Mouse (Mus musculus): ENCODE measurements around the gene Spef1. TPM values are rescaled to one million over a fixed set of nuclear protein-coding genes. Genes with fewer than 3 reads are reported as not detected.

The Spef1 gene
- polyA plus RNA-seq, 1 experiment from 2014 or later: 9.3 TPM

DNA sequence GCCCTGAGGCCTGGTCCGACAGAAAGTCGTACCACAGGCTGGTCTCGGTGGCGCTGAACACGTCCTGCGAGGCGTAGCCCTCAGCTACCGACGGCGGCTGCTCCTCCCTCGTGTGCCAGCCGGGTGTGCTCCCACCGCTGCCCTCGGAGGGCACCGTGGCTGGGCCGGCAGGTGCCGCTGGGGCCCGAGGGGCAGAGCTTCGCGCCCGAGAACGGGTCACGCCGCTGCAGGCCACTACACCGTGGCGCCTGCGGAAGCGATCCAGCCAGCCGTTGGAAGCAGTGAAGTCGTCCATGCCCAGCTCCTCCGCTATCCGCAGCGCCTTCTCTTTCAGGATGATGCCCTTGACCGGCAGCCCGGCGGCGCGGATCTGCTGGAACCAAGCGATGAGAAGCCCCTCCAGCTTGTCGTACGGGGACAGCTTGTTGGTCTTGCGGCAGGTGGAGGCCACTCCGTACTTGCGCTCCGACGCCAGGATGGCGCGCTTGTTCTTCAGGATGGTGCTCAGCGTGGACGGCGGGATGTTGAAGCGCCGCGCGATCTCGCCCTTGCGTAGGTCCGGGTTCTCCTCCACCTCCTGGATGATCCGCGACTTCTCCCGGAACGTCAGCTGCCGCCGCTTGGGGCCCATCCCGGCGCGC is 7.7 kb downstream of the Spef1 start:
- peak overlapping the region; percentile 82 for H3K4me3 ChIP-seq (ENCODE audit: low read depth, low read length)
- H3K4me1 ChIP-seq (replicated peaks; ENCODE audit: control insufficient read depth, insufficient read depth, low read length): peaks cover 19% of the 10 kb centered on the region
- H3K9ac ChIP-seq (ENCODE audit: low read length): peak overlapping the region; percentile 97
- H3K9me3 ChIP-seq (ENCODE audit: control insufficient read depth, low read length): no peaks in the 10 kb centered on the region
- H3K36me3 ChIP-seq (ENCODE audit: control insufficient read depth, insufficient read depth, low read length): no peaks in the 10 kb centered on the region
- peak overlapping the region; percentile 97 for H3K4me2 ChIP-seq (ENCODE audit: low read depth, low read length, severe bottlenecking)
- WGBS: under 1% methylated on average over 62 of the region's 67 CpGs
- ATAC-seq (replicated peaks; ENCODE audit: low FRiP score): peak; percentile 56
- no peaks in the 10 kb centered on the region for H3K27me3 ChIP-seq (ENCODE audit: control insufficient read depth, insufficient read depth, low read length)
- peak overlapping the region; percentile 76 for H3K27ac ChIP-seq (ENCODE audit: low read depth, low read length)
- DNase-seq (ENCODE audit: low spot score): peak; percentile 83

DNA sequence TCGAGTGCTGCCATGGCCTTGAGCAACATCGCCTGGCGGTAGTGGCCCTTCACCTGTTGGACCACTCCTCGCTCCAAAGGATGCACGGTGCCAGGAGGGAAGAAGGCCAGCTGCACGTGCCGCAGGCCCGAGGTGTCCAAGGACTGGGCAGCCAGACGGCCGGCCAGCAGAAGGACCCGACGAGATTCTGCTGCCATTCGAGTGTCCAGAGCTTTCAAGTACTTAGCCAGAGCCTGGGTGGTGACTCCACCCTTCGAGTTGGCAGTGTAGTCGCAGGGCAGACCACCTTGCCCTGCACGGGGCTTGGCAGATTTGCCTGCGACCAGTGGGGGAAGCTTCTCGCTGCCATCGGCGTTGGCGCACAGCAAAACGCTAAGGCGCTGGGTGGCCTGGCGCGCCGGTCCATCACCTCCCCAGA is 8.2 kb downstream of the Spef1 start:
- H3K27ac ChIP-seq (ENCODE audit: low read depth, low read length): peak overlapping the region; percentile 76; the same call in 1 of the 2 replicates
- ATAC-seq (replicated peaks; ENCODE audit: low FRiP score) (peak; percentile 5; the same call in 1 of the 2 replicates), DNase-seq (ENCODE audit: low spot score) (peak; percentile 58)
- no peaks in the 10 kb centered on the region for H3K27me3 ChIP-seq (ENCODE audit: control insufficient read depth, insufficient read depth, low read length)
- H3K36me3 ChIP-seq (ENCODE audit: control insufficient read depth, insufficient read depth, low read length): no peaks in the 10 kb centered on the region
- peak overlapping the region; percentile 82 for H3K4me3 ChIP-seq (ENCODE audit: low read depth, low read length)
- H3K9me3 ChIP-seq (ENCODE audit: control insufficient read depth, low read length): no peaks in the 10 kb centered on the region
- WGBS: 26% methylated on average over 25 of the region's 26 CpGs
- H3K4me1 ChIP-seq (replicated peaks; ENCODE audit: control insufficient read depth, insufficient read depth, low read length): peaks cover 19% of the 10 kb centered on the region
- peak overlapping the region; percentile 97 for H3K9ac ChIP-seq (ENCODE audit: low read length)
- H3K4me2 ChIP-seq (ENCODE audit: low read depth, low read length, severe bottlenecking): peak overlapping the region; percentile 97

DNA sequence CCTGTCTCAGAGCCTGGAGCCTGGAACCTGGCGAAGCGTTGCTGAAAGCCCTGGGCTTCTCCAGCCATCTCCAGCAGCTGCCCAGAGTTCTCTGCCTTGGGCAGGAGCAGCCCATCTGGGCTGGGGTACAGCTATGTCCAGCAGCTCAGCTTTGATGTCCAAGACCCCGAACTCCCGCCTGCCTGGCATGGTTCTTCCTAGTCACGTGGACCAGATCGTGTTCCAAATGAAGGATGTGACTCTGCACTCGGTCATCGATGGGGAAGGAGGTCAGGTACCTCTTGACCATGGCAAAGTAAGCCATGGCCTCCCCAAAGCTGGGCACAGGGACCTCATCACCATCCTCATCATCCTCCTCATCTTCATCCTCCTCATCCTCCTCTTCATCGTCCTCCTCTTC is 9.2 kb downstream of the Spef1 start:
- WGBS: 91% methylated on average over 9 of the region's 9 CpGs
- ATAC-seq (replicated peaks; ENCODE audit: low FRiP score) (no peak), DNase-seq (ENCODE audit: low spot score) (no peak)
- H3K4me1 ChIP-seq (replicated peaks; ENCODE audit: control insufficient read depth, insufficient read depth, low read length): peaks cover 19% of the 10 kb centered on the region
- H3K4me2 ChIP-seq (ENCODE audit: low read depth, low read length, severe bottlenecking): peak overlapping the region; percentile 97
- H3K9ac ChIP-seq (ENCODE audit: low read length): peak overlapping the region; percentile 41
- no peak overlapping the region for H3K27ac ChIP-seq (ENCODE audit: low read depth, low read length)
- H3K36me3 ChIP-seq (ENCODE audit: control insufficient read depth, insufficient read depth, low read length): no peaks in the 10 kb centered on the region; the same call in 1 of the 2 replicates
- peaks cover 5% of the 10 kb centered on the region; the same call in 1 of the 2 replicates for H3K27me3 ChIP-seq (ENCODE audit: control insufficient read depth, insufficient read depth, low read length)
- no peaks in the 10 kb centered on the region for H3K9me3 ChIP-seq (ENCODE audit: control insufficient read depth, low read length)
- H3K4me3 ChIP-seq (ENCODE audit: low read depth, low read length): peak overlapping the region; percentile 82

DNA sequence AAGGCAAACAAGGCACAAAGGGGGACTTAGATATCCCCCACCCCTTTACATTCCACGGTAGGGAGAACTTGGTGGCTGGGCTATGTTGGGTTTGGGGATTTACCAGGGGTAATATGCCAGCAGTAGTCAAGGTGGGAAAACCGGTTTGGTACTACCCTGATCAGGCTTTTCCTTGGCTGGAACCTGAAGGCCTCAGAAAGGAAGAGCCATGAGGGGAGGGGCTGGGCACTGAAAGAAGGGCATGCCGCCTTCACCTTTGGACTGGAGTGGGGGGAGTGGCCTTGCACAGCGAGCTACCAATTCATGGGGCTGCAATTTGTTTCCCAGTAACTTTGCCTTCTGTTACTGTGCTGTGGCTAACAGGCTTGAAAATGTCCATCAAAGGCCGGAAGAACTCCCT is 10.6 kb downstream of the Spef1 start:
- peak overlapping the region; percentile 3; the same call in 1 of the 2 replicates for H3K4me2 ChIP-seq (ENCODE audit: low read depth, low read length, severe bottlenecking)
- H3K4me3 ChIP-seq (ENCODE audit: low read depth, low read length): no peak overlapping the region
- peaks cover 16% of the 10 kb centered on the region for H3K27me3 ChIP-seq (ENCODE audit: control insufficient read depth, insufficient read depth, low read length)
- DNase-seq (ENCODE audit: low spot score) (no peak), ATAC-seq (replicated peaks; ENCODE audit: low FRiP score) (no peak)
- H3K9me3 ChIP-seq (ENCODE audit: control insufficient read depth, low read length): no peaks in the 10 kb centered on the region
- WGBS: 74% methylated on average over 5 of the region's 5 CpGs
- H3K9ac ChIP-seq (ENCODE audit: low read length): 0 out of 2 replicates have a peak overlapping the region, but pooled peaks have one; percentile 13
- no peak overlapping the region for H3K27ac ChIP-seq (ENCODE audit: low read depth, low read length)
- peaks cover 20% of the 10 kb centered on the region for H3K4me1 ChIP-seq (replicated peaks; ENCODE audit: control insufficient read depth, insufficient read depth, low read length)
- H3K36me3 ChIP-seq (ENCODE audit: control insufficient read depth, insufficient read depth, low read length): no peaks in the 10 kb centered on the region; the same call in 1 of the 2 replicates

DNA sequence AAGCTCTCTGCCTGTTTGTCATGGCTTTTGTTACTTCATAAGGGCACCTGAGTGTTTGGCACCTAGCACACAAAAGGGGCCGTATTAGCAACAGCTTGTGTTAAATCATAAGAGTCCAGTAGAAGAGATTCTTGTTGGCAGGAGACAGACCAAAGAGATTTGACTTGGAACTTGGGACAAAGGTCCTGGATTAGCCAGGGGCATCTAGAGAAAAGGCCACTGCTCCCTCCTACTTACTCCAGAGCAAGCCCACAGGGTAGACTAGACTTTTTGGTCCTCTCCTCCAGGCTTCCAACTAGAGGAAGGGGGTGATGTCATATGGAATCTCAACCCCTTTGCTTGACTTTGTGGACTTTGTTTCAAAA is 11.2 kb downstream of the Spef1 start:
- no peak for DNase-seq (ENCODE audit: low spot score)
- 94% methylated on average over 1 of the region's 1 CpGs for WGBS
- H3K27me3 ChIP-seq (ENCODE audit: control insufficient read depth, insufficient read depth, low read length): peaks cover 21% of the 10 kb centered on the region
- H3K4me1 ChIP-seq (replicated peaks; ENCODE audit: control insufficient read depth, insufficient read depth, low read length): peaks cover 23% of the 10 kb centered on the region
- no peak for ATAC-seq (replicated peaks; ENCODE audit: low FRiP score)
- no peak overlapping the region for H3K9ac ChIP-seq (ENCODE audit: low read length)
- H3K4me3 ChIP-seq (ENCODE audit: low read depth, low read length): no peak overlapping the region
- H3K36me3 ChIP-seq (ENCODE audit: control insufficient read depth, insufficient read depth, low read length): no peaks in the 10 kb centered on the region; the same call in 1 of the 2 replicates
- H3K4me2 ChIP-seq (ENCODE audit: low read depth, low read length, severe bottlenecking): no peak overlapping the region
- H3K9me3 ChIP-seq (ENCODE audit: control insufficient read depth, low read length): no peaks in the 10 kb centered on the region
- H3K27ac ChIP-seq (ENCODE audit: low read depth, low read length): no peak overlapping the region; the same call in 1 of the 2 replicates

DNA sequence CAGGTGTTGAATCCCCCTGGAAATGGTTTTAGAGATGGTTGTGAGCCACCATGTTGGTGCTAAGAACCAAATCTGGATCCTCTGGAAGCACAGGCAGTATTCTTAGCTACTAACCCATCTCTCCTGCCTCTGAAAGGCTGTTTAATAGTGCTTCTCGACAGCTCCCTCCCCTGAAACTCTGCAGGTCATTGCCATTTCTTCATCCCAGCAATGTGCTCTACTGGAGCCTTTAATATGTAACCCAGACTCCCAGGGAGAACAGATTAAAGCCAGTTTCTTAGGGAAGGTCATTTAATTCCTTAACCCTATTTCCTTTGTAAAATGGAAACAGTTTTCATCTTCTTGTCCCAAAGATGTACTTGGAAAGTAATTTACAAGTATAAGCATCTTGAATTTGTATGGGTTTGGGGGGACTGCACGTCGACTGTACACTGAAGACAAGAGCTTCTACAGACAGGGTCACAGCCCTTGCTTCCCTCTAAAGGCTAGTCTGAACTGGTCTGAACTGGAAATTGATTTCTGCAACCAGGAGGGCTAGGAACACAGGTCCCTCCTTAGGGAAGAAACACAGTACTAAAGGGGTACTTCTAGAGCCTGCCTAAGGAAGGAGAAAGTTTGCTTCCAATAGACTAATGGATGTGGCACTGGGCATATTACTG is 11.7 kb downstream of the Spef1 start:
- Histone ChIP-seq H3K9ac (ENCODE audit: low read length) (no peak overlapping the region), H3K4me2 (ENCODE audit: low read depth, low read length, severe bottlenecking) (no peak overlapping the region), H3K4me3 (ENCODE audit: low read depth, low read length) (no peak overlapping the region), H3K27me3 (ENCODE audit: control insufficient read depth, insufficient read depth, low read length) (peaks cover 23% of the 10 kb centered on the region), H3K4me1 (replicated peaks; ENCODE audit: control insufficient read depth, insufficient read depth, low read length) (peaks cover 23% of the 10 kb centered on the region), H3K27ac (ENCODE audit: low read depth, low read length) (no peak overlapping the region; the same call in 1 of the 2 replicates), H3K9me3 (ENCODE audit: control insufficient read depth, low read length) (no peaks in the 10 kb centered on the region), H3K36me3 (ENCODE audit: control insufficient read depth, insufficient read depth, low read length) (no peaks in the 10 kb centered on the region; the same call in 1 of the 2 replicates)
- ATAC-seq (replicated peaks; ENCODE audit: low FRiP score): no peak
- WGBS: 68% methylated on average over 3 of the region's 3 CpGs
- no peak for DNase-seq (ENCODE audit: low spot score)

DNA sequence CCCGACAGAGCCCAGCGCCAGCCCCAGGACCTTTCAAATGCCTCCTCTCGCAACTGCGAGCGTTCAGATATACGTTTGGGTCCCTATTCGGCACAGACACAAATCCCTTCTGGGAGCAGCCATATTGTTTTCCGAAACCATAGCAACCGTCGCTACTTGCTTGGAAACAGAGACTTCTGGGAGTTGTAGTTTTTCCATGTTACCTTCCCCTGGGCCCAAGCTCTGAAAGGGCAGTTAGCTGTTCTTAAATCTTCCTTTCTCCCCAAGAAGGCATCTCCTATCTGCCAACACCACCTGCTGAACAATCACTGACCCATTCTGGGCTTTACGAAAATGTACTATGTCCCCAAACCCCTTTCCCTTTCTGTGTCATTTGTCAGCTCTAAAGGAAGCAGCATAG is 12.4 kb downstream of the Spef1 start:
- H3K9ac ChIP-seq (ENCODE audit: low read length): no peak overlapping the region; the same call in 1 of the 2 replicates
- no peaks in the 10 kb centered on the region; the same call in 1 of the 2 replicates for H3K36me3 ChIP-seq (ENCODE audit: control insufficient read depth, insufficient read depth, low read length)
- ATAC-seq (replicated peaks; ENCODE audit: low FRiP score) (peak; percentile 67), DNase-seq (ENCODE audit: low spot score) (peak; percentile 69)
- WGBS: 5% methylated on average over 11 of the region's 11 CpGs
- peaks cover 23% of the 10 kb centered on the region for H3K4me1 ChIP-seq (replicated peaks; ENCODE audit: control insufficient read depth, insufficient read depth, low read length)
- H3K27ac ChIP-seq (ENCODE audit: low read depth, low read length): no peak overlapping the region
- peak overlapping the region; percentile 33 for H3K4me3 ChIP-seq (ENCODE audit: low read depth, low read length)
- H3K27me3 ChIP-seq (ENCODE audit: control insufficient read depth, insufficient read depth, low read length): peaks cover 25% of the 10 kb centered on the region
- no peaks in the 10 kb centered on the region for H3K9me3 ChIP-seq (ENCODE audit: control insufficient read depth, low read length)
- H3K4me2 ChIP-seq (ENCODE audit: low read depth, low read length, severe bottlenecking): peak overlapping the region; percentile 81

DNA sequence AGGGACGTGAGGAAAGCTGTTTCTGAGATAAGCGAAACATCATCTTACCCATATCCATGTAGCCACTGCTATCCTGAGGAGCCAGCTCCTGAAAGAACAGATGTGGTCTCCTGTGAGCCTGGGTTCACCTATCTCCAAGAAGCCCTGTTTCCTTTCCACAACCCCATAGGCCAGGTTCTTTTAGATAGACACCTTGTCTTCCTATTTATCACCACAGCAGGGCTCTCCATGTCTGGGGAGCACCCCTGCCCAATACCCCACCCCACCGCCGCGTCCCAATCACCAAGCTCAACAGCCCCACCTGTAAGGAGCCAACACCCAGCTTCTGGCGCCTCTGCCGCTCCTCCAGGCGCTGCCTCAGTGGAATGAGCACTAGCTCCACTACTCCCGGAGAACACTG is 14.8 kb downstream of the Spef1 start:
- Histone ChIP-seq H3K27ac (ENCODE audit: low read depth, low read length) (no peak overlapping the region), H3K4me2 (ENCODE audit: low read depth, low read length, severe bottlenecking) (no peak overlapping the region), H3K27me3 (ENCODE audit: control insufficient read depth, insufficient read depth, low read length) (peaks cover 25% of the 10 kb centered on the region), H3K9me3 (ENCODE audit: control insufficient read depth, low read length) (no peaks in the 10 kb centered on the region), H3K4me3 (ENCODE audit: low read depth, low read length) (no peak overlapping the region), H3K4me1 (replicated peaks; ENCODE audit: control insufficient read depth, insufficient read depth, low read length) (peaks cover 11% of the 10 kb centered on the region), H3K9ac (ENCODE audit: low read length) (no peak overlapping the region), H3K36me3 (ENCODE audit: control insufficient read depth, insufficient read depth, low read length) (no peaks in the 10 kb centered on the region; the same call in 1 of the 2 replicates)
- 45% methylated on average over 9 of the region's 9 CpGs for WGBS
- no peak for ATAC-seq (replicated peaks; ENCODE audit: low FRiP score)
- DNase-seq (ENCODE audit: low spot score): no peak

Measured in forebrain, embryonic 11.5 days (tissue).